Mouse (Mus musculus): ENCODE data around the gene Bap1.

Bap1 gene

GRCm38 (mm10) chr14:31233996-31234591, 17.2 kb upstream of the Bap1 start:
- peak; percentile 84 for DNase-seq

- DNase-seq, result no peak
Measured at GRCm38 (mm10) chr14:31237101-31237882, 14.0 kb upstream of the Bap1 start.

GRCm38 (mm10) chr14:31240528-31240927, 10.7 kb upstream of the Bap1 start:
- no peak for DNase-seq

- DNase-seq, result no peak
Measured at GRCm38 (mm10) chr14:31244777-31245176, 6.5 kb upstream of the Bap1 start.

- DNase-seq, result no peak
Measured at GRCm38 (mm10) chr14:31245946-31246345, 5.3 kb upstream of the Bap1 start.

GRCm38 (mm10) chr14:31248396-31248795, 2.9 kb upstream of the Bap1 start:
- no peak for DNase-seq

- DNase-seq, result no peak
Measured at GRCm38 (mm10) chr14:31250222-31251083, 797 bp upstream of the Bap1 start.

- no peak for DNase-seq
Measured at GRCm38 (mm10) chr14:31251626-31252025, 376 bp downstream of the Bap1 start.

- no peak for DNase-seq
Measured at GRCm38 (mm10) chr14:31252091-31252490, 841 bp downstream of the Bap1 start.

GRCm38 (mm10) chr14:31258476-31259050, 7.3 kb downstream of the Bap1 start:
- peak; percentile 62 for DNase-seq

- DNase-seq, result no peak
Measured at GRCm38 (mm10) chr14:31260374-31260773, 9.1 kb downstream of the Bap1 start.

- no peak for DNase-seq
Measured at GRCm38 (mm10) chr14:31260932-31261331, 9.7 kb downstream of the Bap1 start.

- DNase-seq, result no peak
Measured at GRCm38 (mm10) chr14:31267649-31268048, 16.4 kb downstream of the Bap1 start.

- no peak for DNase-seq
Measured at GRCm38 (mm10) chr14:31268301-31269001, 17.2 kb downstream of the Bap1 start.

- DNase-seq, result no peak
Measured at GRCm38 (mm10) chr14:31269456-31270100, 18.3 kb downstream of the Bap1 start.

- DNase-seq, result no peak
Measured at GRCm38 (mm10) chr14:31271121-31271520, 19.9 kb downstream of the Bap1 start.

GRCm38 (mm10) chr14:31272164-31272563, 20.9 kb downstream of the Bap1 start:
- DNase-seq, result peak; percentile 82

- no peak for DNase-seq
Measured at GRCm38 (mm10) chr14:31285728-31286127, 34.5 kb downstream of the Bap1 start.
